ENCODE assay signal across 23 mouse cellular contexts in genomic region chr5:136642208-136642607, GRCm38 (mm10). TPM values are rescaled to one million over a fixed set of nuclear protein-coding genes. Genes with fewer than 3 reads are reported as not detected.
DNase-seq lines count a peak whose midpoint lies in the region; ATAC-seq and TF ChIP-seq lines count a peak whose summit lies in the region.
"Had no signal": no experiment of that assay in that cellular context is flagged by ENCODE, and none has a peak within 500 bp of the region (broad histone marks: within the 10 kb centered on the region; RNA-seq: fewer than 3 reads in every experiment).

No protein-coding gene starts in this region.

- DNase-seq in adrenal gland, adult 2 months, result peak; percentile 39
- no peak for DNase-seq in adrenal gland, adult 18-20 months (ENCODE audit: low spot score in 2 of 2)
- DNase-seq in lung, embryonic 14.5 days, result peak; percentile 21
- no peak for DNase-seq in lung, adult 18-20 months
- DNase-seq in thymus, postnatal 36 days, result no peak
- DNase-seq: cerebellum, adult 9-10 months; gastrocnemius, postnatal 25 days had no signal

- H3K9me3 ChIP-seq in lung, embryonic 14.5 days (ENCODE audit: low read depth, low read length), result no peaks in the 10 kb centered on the region
- H3K9me3 ChIP-seq: embryonic facial prominence, embryonic 12.5 days; hindbrain, embryonic 10.5 days; kidney, embryonic 15.5 days; limb, embryonic 12.5 days had no signal

- no peak for TF ChIP-seq CTCF in lung, embryonic 14.5 days (IDR thresholded peaks at IDR 0.05; ENCODE audit: low read depth)

- H3K4me3 ChIP-seq in lung, embryonic 14.5 days (ENCODE audit: low read depth, low read length), result no peak overlapping the region
- H3K4me3 ChIP-seq: embryonic facial prominence, embryonic 12.5 days; hindbrain, embryonic 10.5 days; kidney, embryonic 15.5 days; limb, embryonic 12.5 days had no signal

- peaks cover 8% of the 10 kb centered on the region; the same call in 1 of the 2 replicates for H3K4me1 ChIP-seq in lung, embryonic 14.5 days (ENCODE audit: insufficient read depth)
- H3K4me1 ChIP-seq: embryonic facial prominence, embryonic 12.5 days; kidney, embryonic 15.5 days had no signal

- ATAC-seq in lung, embryonic 14.5 days (ENCODE audit: insufficient read depth), result no peak
- ATAC-seq in granulocyte monocyte progenitor cell, adult 5-6 weeks (replicated peaks; ENCODE audit: poor library complexity, severe bottlenecking), result peak; percentile 94
- peak; percentile 94 for ATAC-seq in megakaryocyte progenitor cell, adult 5-6 weeks (replicated peaks; ENCODE audit: poor library complexity)
- ATAC-seq in megakaryocyte-erythroid progenitor cell, adult 5-6 weeks (replicated peaks; ENCODE audit: low FRiP score, low TSS enrichment, poor library complexity, severe bottlenecking), result no peak
- ATAC-seq: CD4-positive, CD25-positive, alpha-beta regulatory T cell, adult 4 months; forebrain, embryonic 14.5 days had no signal

- H3K27me3 ChIP-seq in lung, embryonic 14.5 days (ENCODE audit: insufficient read depth, low read length), result no peaks in the 10 kb centered on the region
- H3K27me3 ChIP-seq: embryonic facial prominence, embryonic 12.5 days; kidney, embryonic 15.5 days had no signal

- H3K36me3 ChIP-seq in lung, embryonic 14.5 days (ENCODE audit: insufficient read depth), result no peaks in the 10 kb centered on the region
- H3K36me3 ChIP-seq: embryonic facial prominence, embryonic 12.5 days; hindbrain, embryonic 10.5 days; kidney, embryonic 15.5 days; limb, embryonic 12.5 days had no signal

- H3K4me2 ChIP-seq in lung, embryonic 14.5 days, result no peak overlapping the region
- H3K4me2 ChIP-seq: embryonic facial prominence, embryonic 12.5 days; kidney, embryonic 15.5 days; limb, embryonic 12.5 days had no signal

- no peak overlapping the region for H3K9ac ChIP-seq in lung, embryonic 14.5 days
- H3K9ac ChIP-seq: embryonic facial prominence, embryonic 12.5 days; kidney, embryonic 15.5 days; limb, embryonic 12.5 days; liver, embryonic 14.5 days had no signal

- WGBS in lung, embryonic 14.5 days, result 39% methylated on average over 13 of the region's 13 CpGs

- no peak overlapping the region for H3K27ac ChIP-seq in lung, embryonic 14.5 days (ENCODE audit: low read depth)
- H3K27ac ChIP-seq: embryonic facial prominence, embryonic 12.5 days; hindbrain, embryonic 10.5 days; kidney, embryonic 15.5 days; limb, embryonic 12.5 days; liver, embryonic 14.5 days had no signal

RNA-seq across cellular contexts. Expression of gene Myl10, which starts 50.7 kb away (rescaled TPM):
- total RNA-seq in adrenal gland, adult 2 months (2021), result not detected
- polyA plus RNA-seq in adrenal gland, adult 2 months (2012; rRNA removed), result not detected in 2 replicates
- not detected for total RNA-seq in adrenal gland, adult 18-20 months (2021)
- polyA plus RNA-seq in lung, embryonic 14.5 days (2014; fragmentation: Nextera tagmentation; extraction: Ambion mirVana), result not detected in 2 replicates
- not detected in 2 replicates for total RNA-seq in granulocyte monocyte progenitor cell, adult 5-6 weeks (2014; fragmentation: Nextera tagmentation)
- total RNA-seq in granulocyte monocyte progenitor cell, adult 5-6 weeks (2017), result not detected in 2 replicates
- total RNA-seq in megakaryocyte progenitor cell, adult 5-6 weeks (2015), result 0.22 and 0.30 TPM in 2 replicates
- 0.54 TPM in 1 of 2 replicates, not detected in the other for total RNA-seq in megakaryocyte progenitor cell, adult 5-6 weeks (2017)
- 0.50 TPM in 1 of 2 replicates, not detected in the other for total RNA-seq in megakaryocyte-erythroid progenitor cell, adult 5-6 weeks (2014; fragmentation: Nextera tagmentation)
- not detected in 2 replicates for total RNA-seq in megakaryocyte-erythroid progenitor cell, adult 5-6 weeks (2017)
- total RNA-seq: ES-E14; layer of hippocampus, postnatal 10 days had no signal
- polyA plus RNA-seq: cortical plate, adult 2 months; embryonic facial prominence, embryonic 12.5 days; forebrain, embryonic 14.5 days; heart, postnatal 0 days; hindbrain, embryonic 10.5 days; kidney, embryonic 15.5 days; large intestine, adult 2 months; limb, embryonic 12.5 days; liver, embryonic 14.5 days; neural tube, embryonic 14.5 days had no signal

Comparison
In these comparisons a context has a peak if more than half of its experiments do, and no peak if none do; other contexts are left out.
1. DNase-seq: peak in adrenal gland, adult 2 months (single experiment) and lung, embryonic 14.5 days (single experiment); none in adrenal gland, adult 18-20 months (0 of 2), lung, adult 18-20 months (0 of 2) and thymus, postnatal 36 days (0 of 2).
2. ATAC-seq: peak in granulocyte monocyte progenitor cell, adult 5-6 weeks (single experiment) and megakaryocyte progenitor cell, adult 5-6 weeks (single experiment); none in lung, embryonic 14.5 days (single experiment) and megakaryocyte-erythroid progenitor cell, adult 5-6 weeks (single experiment).